Mouse (Mus musculus) B cell, adult 2 months (primary cell): ENCODE results near the gene Pde1a.

Experiments
- DNase-seq, 2 experiments: peaks; one replicate each; pipeline ENCODE4 v3.0.0; 2022

Gene Pde1a

GRCm38 (mm10) chr2:80128861-80129698 is at the start of gene Pde1a:
Gene Pde1a, minus strand, starts transcription at chr2:80129458.
- no peak for DNase-seq

- DNase-seq = no peak
These were observed 49.5 kb upstream of the Pde1a start for GRCm38 (mm10) chr2:80178608-80179280.

GRCm38 (mm10) chr2:80178154-80178553 is 48.9 kb upstream of the Pde1a start:
- DNase-seq = no peak

- no peak for DNase-seq
These were observed 38.8 kb upstream of the Pde1a start for GRCm38 (mm10) chr2:80168103-80168502.

DNA sequence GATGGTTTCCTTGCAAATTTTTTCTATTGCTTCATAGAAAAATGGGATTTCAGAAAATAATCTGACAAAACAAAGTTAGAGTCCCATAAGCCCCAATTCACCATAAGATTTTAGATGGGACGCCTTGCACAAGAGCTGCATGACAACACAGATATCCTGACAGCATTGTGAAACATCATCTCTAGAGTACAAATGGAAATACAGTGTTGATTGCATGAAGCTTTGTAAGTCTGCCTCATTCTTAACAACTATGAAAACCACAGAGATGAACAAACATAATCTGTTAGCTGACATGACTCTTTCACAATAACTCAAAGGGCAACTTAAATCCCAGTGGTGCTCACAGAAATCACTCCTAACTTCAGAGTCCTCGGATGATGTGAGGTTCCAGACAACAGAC is 29.5 kb upstream of the Pde1a start:
- DNase-seq = no peak

DNA sequence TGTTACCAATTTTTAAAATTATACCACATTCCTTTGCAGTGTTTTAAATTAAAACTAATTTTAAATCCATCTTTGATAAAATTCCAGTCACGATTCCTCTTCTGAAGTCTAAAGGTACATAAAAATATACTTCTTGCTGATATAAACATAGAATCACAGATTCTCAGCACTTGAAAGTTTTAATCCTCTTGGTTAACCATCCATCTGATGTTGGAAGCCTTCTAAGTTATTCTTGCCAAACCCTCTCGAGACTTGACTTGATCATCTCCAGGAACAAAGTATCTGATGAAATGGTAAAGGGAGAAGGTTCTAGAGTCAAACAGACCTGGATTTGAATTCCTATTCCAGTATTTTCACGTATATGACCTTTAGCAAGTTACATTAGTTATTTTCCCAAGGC is 28.9 kb upstream of the Pde1a start:
- DNase-seq = no peak

GRCm38 (mm10) chr2:80150019-80150418 is 20.8 kb upstream of the Pde1a start:
- no peak for DNase-seq

DNA sequence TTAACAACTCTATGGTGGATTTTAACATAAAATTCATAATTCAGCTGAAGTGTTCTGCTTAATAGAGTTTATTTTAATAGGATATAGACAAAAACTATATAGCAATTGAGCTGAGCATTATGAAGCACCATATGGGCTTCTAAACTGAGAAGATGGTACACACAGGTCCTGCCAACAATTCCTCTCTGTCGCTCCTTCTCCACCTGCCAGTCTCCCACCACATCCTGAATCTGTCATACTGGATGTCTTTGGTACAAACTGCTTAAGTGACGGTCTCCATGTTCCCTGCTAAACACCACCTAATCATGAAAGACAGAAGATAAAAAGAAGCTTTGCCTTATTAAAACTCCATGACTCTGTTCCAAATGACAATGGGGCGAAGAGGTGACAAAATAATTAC is 20.1 kb upstream of the Pde1a start:
- no peak for DNase-seq

GRCm38 (mm10) chr2:80135076-80135475 is 5.8 kb upstream of the Pde1a start:
- no peak for DNase-seq

DNA sequence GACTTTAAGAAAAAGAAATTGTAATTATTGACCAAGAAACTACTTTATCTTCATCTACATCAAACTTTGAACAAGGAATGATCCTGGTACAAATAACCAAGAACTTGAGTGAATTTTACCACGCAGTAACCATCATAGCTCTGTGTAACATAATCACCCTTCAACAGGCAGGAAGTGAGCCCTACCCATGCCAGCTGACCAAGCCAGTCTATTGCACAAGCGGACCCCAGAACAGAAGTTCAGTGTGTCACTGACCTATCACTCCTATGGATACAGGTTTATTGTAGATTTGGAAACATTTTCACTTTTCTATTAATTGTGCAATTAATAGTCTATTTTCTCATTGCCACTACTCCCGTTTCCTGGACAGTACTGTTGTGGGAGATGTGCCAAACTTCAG is 3.4 kb upstream of the Pde1a start:
- DNase-seq = no peak

DNA sequence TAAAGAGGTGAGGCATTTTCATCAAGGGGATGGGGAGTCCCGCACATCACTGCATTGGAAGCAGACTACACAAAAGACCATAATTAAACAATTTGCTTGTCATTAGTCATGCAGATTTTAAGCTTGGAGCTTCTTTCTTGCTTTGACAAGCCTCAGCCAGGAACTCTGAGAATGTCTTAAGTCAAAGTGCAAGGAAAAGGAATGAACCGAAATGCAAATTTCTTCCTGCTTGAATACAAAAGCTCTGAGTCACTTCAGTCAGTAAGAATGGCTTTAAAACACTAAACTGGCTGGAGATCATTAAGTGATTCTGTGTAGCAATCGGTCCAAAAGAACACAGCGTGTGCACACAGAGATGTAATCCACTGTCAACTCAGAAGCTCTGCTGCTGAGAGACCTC is 2.6 kb downstream of the Pde1a start:
- DNase-seq = no peak

DNA sequence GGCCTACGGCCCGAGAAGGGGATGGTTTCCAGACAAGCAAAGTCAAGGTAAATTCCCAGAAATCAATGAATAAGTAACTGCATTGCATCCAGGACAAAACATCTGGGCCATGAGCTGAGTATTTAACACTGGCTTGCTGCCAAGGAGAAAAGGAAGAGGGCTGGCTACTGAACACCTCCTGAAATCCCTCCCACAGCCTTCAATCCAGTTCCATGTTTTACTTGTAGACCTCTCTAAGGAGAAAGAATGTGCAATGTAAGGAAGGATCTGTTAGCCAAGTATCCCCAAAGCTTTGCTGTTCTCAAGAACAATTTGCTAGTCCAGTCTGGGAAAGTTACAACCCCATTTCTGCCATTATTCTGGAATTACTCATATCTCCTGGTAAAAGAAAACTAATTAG is 42.4 kb downstream of the Pde1a start:
- DNase-seq = no peak

DNA sequence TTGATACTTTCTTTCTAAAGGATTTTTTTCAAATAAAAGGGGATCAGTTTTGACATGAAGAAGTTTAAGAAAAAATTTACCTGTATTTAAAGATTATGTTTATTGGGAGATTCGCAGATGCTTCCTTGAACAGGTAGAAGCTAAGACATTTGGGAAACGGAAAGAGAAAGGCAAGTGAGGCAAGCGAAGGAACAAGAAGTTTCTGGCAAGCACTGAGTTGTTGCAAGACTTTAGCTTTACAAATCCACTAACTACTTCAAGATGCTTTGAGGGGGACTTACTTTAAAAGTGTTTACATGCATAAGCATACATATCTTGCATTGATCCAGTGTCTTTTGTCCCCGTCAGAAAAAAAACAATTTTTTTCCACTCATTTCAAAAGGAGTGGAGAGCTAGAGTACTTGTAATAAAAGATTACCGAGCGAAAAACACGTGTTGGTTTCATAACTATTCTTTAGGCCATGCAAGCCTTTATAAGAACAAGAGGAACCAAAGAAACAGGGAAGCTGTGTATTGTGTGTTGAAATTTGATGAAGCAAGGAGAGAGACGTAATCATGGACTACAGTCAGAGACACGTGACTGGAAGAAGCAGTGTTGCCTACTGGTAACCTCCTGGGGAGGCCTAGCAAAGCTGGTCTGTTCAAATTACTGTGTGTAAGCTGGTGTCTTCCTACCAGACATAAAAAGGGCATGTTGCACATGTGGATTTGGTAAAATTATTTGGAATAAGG is 49.0 kb downstream of the Pde1a start:
- no peak for DNase-seq

DNA sequence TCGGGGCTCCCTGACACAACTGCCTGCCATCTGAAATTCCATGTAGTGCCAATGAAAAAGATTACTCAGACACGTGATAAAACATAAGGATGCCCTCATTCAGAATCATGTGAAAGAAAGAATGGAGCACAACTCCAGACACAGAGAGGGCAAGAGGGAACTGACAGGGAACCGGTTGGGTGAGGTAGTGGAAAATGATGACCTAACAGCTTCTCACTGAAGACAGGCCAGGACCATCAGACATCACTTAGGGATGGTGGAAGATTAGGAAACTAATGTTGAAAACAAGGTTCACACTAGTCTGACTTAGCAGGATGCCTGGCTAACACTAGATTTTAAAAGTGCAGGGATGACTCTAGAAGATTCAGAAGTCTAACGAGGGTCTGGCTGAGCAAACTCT is 49.6 kb downstream of the Pde1a start:
- no peak for DNase-seq

DNA sequence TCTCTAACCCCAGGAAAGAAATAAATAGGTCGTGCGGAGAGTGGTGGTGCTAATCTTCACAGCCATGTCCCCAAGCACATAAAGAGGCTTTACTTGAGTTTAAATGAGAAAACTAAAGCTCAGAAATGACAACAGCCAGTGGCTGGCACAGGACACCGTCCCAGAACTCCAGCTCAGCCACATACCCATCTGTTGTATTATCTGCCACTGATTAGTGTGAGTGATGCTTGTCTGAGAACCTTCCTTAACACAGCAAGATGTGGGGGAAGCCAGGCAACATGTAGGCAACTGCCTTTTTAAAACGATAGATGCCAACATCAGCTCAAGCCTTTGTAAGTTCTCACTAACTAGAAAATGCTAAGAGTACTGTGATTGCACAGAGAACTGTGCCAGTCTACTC is 52.9 kb downstream of the Pde1a start:
- no peak for DNase-seq

- DNase-seq = no peak
These were observed 54.7 kb downstream of the Pde1a start for GRCm38 (mm10) chr2:80074531-80074930.

DNA sequence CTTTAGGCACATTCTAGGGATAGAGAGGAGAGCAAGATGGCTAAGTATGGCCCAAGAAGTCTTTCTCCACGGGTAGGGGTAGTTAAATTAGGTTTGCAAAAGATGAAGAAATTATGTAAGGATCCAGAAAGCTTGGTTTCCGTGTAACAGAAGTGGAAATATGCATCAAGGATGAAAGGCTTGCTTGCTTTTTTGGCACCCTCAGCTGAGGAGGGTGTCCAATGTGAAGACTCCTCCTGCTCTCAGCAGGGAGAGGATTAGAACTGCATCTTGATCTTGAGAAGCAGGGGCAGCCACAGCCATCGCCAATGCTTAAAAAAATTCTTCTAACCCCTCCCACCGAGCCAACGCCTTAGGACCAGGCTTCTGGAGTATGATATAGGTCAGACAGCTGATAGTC is 55.2 kb downstream of the Pde1a start:
- no peak for DNase-seq

GRCm38 (mm10) chr2:80073426-80073825 is 55.8 kb downstream of the Pde1a start:
- no peak for DNase-seq

DNA sequence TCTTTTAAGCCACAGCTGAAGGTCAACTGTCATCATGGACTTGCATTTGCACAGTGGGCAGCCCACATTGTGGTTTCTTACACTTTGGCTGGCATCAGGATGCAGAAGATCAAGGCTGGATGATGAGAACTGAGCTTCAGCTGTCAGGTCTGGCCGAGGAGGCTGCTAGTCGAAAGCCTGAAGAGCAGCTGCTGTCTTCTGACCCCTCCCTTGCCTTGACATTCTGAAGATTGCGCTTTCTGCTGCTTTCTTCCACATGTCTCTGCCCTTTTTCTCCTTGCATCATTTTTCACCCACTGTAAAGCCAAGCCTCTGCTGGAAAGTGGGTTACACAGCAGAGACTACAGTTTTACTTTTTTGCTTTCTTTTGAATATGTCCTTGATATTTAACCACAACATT is 59.5 kb downstream of the Pde1a start:
- DNase-seq = no peak

- no peak for DNase-seq
These were observed 62.8 kb downstream of the Pde1a start for GRCm38 (mm10) chr2:80066449-80066848.

GRCm38 (mm10) chr2:80056062-80056461 is 73.2 kb downstream of the Pde1a start:
- DNase-seq = no peak

DNA sequence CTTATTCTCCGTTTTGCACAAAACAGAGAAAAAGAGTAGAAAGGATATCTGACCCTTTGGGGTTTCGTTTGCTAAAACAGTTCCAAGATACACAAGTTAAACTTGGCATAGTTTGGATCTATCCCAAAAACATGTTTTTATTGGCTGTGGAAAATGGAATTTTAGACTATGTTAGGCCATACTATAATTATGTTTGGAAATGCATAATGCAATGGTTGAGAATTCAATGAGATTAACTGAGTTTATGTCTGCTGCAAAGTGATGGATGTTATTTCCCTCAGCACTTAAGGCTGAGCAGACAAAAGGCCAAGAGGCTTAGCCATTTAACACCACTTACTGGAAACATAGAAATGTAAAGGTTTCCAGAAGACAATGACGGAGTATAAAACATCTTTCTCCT is 75.2 kb downstream of the Pde1a start:
- no peak for DNase-seq

DNA sequence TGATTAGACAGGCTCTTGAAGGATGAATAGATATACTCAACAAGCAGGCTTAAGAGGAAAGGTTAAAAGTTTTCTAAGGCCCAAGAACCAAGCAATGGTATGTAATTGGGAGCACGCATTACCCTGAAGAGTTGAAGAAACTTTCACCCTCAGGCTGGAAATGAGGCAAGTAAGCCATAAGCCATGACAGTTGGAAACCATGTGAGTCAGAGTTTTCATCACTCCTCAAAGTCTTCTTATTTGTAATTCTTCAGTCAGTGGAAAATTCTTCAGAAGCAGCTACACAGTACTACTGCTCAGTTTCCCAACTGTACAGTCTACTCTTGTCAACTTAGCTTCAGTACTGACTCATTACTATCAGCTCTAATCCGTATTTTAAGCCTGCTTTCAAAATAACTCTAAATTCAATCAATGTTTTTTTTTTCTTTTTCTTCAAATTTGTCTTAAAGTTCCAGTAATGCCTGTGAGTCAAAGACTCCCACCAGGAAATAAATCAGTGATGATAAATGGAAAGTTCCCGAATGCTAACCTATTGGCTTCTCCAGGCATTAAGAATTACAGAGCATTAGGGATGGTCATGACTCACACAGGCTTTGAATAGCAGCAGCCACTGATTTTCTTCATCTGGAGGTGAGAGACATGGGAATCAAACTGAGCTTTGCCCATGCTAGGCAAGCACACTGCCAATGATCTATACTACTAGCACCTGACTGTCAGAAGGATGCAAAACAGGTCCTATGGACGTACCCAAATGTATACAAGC is 82.3 kb downstream of the Pde1a start:
- DNase-seq = no peak
